Mouse (Mus musculus) brain, embryonic 14.5 days (tissue): ENCODE results near the gene Pycard. TPM values are rescaled to one million over a fixed set of nuclear protein-coding genes. Genes with fewer than 3 reads are reported as not detected.

ENCODE experiments used
- DNase-seq: peaks from one replicate; pipeline ENCODE4 v3.0.0-alpha.2; 2011; ENCODE audit warnings: low read depth
- CTCF ChIP-seq: fragments of 200-500 bp; IDR thresholded peaks from 2 replicates; pipeline ENCODE4 v1.5.1; 2012; ENCODE audit warnings: inconsistent platforms, mild to moderate bottlenecking, moderate library complexity, borderline replicate concordance; ENCODE audit not compliant: insufficient read depth, insufficient read length; ENCODE audit errors: extremely low read depth
- POLR2A ChIP-seq: fragments of 200-500 bp; IDR thresholded peaks from 2 replicates; pipeline ENCODE4 v1.6.1; 2012; ENCODE audit warnings: mild to moderate bottlenecking, inconsistent platforms, borderline replicate concordance; ENCODE audit not compliant: poor library complexity, insufficient read depth, insufficient read length, severe bottlenecking; ENCODE audit errors: extremely low read depth
- polyA plus RNA-seq: library from polyadenylated mRNA; depleted of rRNA; stranded (reverse); fragments of >200 nt; gene quantifications from 2 replicates; pipeline ENCODE4 v1.2.3, GENCODE M21; 2012

Gene Pycard
- polyA plus RNA-seq, 1 experiment, result 6.9 TPM

GRCm38 (mm10) chr7:127999436-127999835 is 5.8 kb upstream of the Pycard start:
- no peak for DNase-seq
- TF ChIP-seq POLR2A, result no peak
- TF ChIP-seq CTCF, result no peak

- DNase-seq, result no peak
- no peak for TF ChIP-seq POLR2A
These were observed 953 bp downstream of the Pycard start for GRCm38 (mm10) chr7:127992488-127993340.

GRCm38 (mm10) chr7:127991643-127992487 is 1.8 kb downstream of the Pycard start:
- DNase-seq, result peak; percentile 78
- TF ChIP-seq CTCF (peak; percentile 66), POLR2A (no peak)

DNA sequence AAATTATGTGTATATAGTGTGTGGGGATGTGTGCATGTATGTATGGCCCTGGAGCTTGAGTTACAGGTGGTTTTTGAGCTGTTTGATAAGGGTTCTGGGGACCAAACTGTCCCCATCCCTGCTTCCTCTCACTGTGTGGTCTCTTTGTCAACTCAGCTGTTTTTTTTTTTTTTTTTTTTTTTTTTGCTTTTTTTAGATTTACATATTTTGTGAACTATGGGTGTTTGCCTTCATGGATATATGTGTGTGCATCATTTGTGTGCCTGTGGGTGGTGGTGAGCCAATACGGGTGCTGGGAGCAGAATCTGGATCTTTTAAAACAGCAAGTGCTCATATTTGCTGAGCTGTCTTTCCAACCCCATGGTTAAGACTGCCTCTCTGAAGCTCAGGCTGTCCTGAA is 4.8 kb downstream of the Pycard start:
- DNase-seq, result no peak
- TF ChIP-seq CTCF (no peak), POLR2A (no peak)

- no peak for TF ChIP-seq CTCF
- no peak for TF ChIP-seq POLR2A
- no peak for DNase-seq
These were observed 13.1 kb downstream of the Pycard start for GRCm38 (mm10) chr7:127980606-127981005.

- TF ChIP-seq POLR2A (no peak), CTCF (no peak)
- no peak for DNase-seq
These were observed 14.8 kb downstream of the Pycard start for GRCm38 (mm10) chr7:127978856-127979255.

DNA sequence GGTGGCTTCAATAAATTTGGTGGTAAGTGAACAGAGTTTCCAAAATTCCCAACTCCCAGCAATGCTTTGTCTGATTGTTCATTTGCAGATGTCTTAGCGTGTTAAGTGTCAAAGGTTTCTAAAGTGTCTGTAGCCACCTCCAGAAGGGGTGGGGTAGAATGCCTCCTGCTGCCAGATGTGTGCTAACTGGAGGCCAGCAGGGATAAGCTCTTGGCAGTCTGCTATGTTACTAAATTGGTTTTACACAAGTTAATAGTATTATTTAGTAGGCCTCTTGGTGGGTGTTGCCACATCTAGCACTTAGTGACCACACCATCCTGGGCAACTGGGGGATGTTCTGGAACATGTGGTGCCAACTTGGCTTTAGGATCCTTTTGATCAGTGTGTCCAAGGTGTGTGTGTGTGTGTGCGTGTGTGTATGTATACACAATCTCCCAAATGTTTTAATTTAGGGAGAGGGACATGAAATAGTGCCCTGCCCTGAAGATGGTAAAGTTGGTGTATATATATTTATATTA is 19.2 kb downstream of the Pycard start:
- no peak for TF ChIP-seq POLR2A
- no peak for TF ChIP-seq CTCF
- DNase-seq, result no peak

DNA sequence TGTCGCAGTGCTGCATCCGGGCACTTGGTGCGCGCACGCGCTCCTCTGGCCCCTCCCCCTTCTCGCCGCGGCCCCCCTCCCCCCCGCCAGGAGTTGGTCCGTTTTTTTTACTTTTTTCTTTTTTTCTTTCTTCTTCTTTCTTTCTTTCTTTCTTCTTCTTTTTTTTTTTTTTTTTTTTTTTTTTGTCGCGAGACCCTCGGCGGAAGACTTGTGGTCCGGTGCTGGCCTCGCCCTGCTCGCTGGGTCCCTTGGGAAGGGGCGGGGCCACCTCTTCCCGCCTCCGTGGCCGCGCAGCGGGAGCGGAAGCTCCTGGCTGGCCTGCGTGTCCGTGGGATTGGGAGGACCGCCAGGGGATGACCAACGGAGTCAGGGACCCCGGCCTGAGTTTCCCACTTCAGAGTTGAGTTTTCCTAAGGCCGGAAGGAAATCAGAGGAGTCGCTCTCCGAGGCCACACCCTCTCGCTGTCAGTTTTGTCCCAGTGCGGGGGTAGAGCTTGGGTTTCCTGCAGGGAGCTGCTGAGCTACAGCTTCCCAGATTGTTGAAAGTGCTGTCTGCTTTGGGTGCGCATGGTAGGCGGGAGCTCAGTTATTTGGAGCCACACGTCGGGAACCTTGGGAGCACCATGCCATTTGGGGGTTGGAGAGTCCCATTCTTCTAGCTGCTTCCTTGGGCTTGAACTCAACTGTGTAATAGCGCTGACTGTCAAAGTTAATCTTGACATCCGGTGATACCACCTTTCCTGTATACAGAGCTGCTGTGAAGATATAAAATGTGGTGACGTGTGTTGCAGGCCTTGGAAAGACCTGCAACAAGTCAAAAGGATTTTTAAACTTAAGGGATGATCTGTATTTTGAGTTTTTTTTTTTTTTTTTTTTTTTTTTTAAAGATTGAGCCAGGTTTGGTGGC is 25.5 kb downstream of the Pycard start:
- TF ChIP-seq CTCF, result no peak
- no peak for TF ChIP-seq POLR2A
- peak; percentile 89 for DNase-seq

DNA sequence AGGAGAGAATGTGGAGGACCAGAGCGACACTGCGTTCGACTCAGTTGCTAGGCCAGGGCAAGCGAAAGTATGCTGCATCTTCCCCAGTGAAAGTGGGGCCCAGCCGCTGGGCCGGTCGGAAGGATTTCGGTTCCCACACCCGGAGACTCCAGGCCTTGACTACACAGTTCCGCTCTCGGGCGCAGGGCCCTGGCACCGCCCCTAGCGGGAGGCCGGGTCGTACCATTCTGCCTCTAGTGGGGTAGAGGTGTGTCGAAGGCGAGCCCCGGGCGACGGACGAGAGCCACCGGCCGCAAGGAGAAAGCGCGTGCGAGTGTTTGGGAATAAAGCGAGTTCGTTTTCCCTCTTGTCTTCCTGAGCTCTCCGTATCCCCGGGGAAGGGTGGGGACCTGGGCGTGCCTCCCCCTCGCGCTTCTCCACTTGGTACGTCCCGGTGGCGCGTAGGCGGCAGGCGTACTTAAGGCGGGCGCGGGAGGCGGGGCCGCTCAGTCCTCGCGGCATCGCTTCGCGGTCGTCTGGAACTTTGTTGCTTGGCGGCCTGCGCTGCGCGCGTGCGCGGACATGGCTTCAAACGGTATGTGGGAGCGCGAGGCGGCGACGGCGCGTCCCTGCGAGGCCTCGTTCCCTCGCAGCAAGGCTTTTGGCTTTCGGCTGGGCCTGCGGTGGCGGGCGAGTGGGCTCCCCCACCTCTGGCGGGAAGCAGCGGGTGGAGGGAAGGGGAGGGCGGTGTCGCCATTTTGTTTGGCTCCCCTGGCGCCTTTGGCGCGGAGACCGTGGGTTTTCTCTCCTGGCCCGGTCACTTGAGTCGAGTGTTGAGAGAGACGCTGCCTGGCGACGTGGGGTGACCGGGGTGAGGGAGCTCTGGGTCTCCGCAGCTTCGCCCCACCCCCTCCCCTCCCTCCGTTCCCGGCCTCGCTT is 26.4 kb downstream of the Pycard start, which contains the start of gene Fus:
TSS of gene Fus (plus strand) at position 454 of the 918 bp plus-strand sequence.
- DNase-seq, result peak; percentile 97
- TF ChIP-seq POLR2A (peak; percentile 100), CTCF (no peak)

- DNase-seq, result no peak
- TF ChIP-seq CTCF (no peak), POLR2A (no peak)
These were observed 27.2 kb downstream of the Pycard start for GRCm38 (mm10) chr7:127966371-127966918.
